Mouse (Mus musculus): ENCODE data around the gene Hmmr.

Gene Hmmr

GRCm38 (mm10) chr11:40695103-40695502 is 38.1 kb downstream of the Hmmr start, which contains the start of gene Mat2b:
Gene Mat2b (minus strand): TSS chr11:40695203.
- DNase-seq (ENCODE audit: low read depth, low spot score) = no peak

- DNase-seq (ENCODE audit: low read depth, low spot score) = peak; percentile 25
These were observed 38.7 kb downstream of the Hmmr start for GRCm38 (mm10) chr11:40694311-40695087.

DNA sequence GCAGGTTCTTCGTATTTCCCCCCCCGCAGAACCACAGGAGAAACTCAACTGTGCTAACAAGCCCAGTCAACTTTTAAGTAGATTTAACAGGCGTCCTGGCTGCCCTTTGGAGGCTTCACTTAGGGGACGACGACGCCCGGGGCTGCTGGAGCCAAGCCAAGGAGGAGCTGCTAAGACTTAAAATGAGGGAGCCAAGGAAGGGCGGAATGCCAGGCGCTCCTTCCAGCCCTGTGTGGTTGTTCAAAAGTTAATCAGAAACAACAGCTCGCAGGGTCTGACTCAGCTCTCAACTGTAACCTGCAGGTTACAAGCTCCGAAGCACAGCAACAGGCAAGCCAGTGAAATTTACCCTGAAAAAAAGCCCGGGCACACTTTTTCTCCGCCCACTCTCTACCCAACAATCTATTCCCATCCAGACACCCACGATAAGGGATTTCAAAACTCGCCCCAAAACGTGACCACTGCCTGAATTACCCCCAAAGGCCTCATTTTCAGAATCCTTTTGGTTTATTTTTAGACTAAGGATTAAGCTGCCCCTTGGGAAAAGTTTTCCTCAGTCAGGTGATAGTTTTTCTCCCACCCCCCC is 39.8 kb downstream of the Hmmr start:
- peak; percentile 19 for DNase-seq (ENCODE audit: low read depth, low spot score)

DNA sequence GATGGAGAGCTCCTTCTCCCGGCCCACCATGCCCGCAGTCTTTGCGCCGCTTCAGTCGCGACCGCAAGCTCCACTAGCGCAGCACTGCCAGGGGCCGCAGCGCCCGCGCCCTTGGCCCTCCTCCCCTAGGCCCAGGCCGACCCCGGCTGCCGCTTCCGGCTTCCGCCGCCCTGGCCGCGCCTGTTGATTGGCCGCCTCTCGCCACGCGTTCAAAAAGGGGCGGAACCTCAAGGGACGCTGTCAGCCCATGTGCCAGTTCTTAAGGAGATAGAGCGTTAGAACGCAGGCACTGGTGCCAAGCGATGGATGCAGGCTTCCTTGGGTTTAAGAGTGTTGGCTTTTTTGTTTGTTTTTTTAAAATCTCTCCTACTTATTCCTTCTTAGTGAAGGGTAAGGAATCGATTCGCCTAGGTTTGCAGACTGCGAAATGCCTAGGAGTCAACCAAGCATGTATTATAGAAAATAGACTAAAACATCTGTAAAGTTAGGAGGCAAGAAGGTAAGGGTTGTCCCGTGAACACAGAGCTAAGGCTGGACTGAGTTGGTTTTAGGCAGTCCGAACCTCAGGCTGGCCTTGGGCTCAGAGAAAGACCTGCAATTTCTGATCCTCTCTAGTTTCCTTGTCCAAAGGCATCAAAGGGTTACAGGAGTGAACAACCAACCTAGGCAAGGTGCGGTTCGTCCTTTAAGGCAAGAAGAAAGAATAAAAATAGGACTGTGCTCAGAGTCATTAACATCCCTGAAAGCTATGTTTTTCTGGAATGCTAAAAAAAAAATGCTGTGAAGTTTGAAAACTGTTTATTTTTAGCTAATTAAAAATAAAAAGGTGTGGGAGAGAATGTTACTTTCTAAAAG is 40.5 kb downstream of the Hmmr start:
- DNase-seq (ENCODE audit: low read depth, low spot score) = peak; percentile 90

GRCm38 (mm10) chr11:40692101-40692509 is 41.1 kb downstream of the Hmmr start:
- no peak for DNase-seq (ENCODE audit: low read depth, low spot score)

DNA sequence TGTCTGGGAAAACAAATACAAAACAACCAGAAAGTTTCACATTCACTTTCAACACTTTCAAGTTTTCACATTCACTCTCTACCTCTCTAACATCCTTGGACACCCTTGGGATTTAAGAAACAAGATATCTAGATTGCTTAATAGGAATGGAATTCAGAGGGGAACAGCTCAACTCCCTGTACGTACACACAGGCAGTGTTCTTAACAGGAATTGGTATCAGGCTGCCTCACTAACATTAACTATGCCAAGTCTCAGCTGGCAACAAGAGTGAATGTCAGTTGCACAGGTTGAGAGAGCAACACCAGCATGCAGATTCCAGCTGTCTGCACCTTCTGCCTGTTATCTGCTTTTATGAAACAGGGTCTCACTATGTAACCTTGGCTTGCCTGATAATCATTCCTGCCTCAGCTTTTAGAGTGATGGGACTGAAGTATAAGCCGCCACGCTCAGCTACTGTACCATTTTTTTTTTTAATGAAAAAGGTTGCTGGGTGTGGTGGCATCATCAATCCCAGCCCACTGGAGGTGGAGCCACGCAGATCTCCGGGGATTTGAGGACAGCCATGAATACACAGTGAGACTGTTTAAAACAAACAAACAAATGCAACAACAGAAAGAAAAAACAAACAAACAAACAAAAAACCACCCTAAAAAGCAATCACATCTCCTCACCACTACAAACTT is 42.6 kb downstream of the Hmmr start:
- DNase-seq (ENCODE audit: low read depth, low spot score) = no peak

GRCm38 (mm10) chr11:40683295-40683694 is 49.9 kb downstream of the Hmmr start:
- no peak for DNase-seq (ENCODE audit: low read depth, low spot score)

GRCm38 (mm10) chr11:40682456-40682855 is 50.8 kb downstream of the Hmmr start:
- no peak for DNase-seq (ENCODE audit: low read depth, low spot score)

DNA sequence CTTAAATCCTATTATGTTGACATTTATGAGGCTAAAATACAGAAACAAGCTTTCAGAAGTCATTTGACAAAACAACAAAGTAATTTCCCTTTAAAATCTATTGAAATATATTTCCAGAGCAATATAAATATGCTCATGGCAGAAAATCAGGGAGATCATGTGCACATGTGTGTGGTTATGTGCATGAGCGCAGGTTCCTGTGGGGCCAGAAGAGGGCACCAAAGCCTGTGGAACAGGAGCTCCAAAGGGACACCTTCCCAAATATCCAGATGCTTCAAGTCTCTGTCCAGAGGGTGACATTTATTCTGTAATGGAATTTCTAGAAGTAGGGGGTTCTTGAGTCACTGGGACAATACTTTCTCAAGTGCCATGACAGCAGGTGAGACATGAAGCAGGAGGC is 56.1 kb downstream of the Hmmr start:
- DNase-seq (ENCODE audit: low read depth, low spot score) = no peak

DNA sequence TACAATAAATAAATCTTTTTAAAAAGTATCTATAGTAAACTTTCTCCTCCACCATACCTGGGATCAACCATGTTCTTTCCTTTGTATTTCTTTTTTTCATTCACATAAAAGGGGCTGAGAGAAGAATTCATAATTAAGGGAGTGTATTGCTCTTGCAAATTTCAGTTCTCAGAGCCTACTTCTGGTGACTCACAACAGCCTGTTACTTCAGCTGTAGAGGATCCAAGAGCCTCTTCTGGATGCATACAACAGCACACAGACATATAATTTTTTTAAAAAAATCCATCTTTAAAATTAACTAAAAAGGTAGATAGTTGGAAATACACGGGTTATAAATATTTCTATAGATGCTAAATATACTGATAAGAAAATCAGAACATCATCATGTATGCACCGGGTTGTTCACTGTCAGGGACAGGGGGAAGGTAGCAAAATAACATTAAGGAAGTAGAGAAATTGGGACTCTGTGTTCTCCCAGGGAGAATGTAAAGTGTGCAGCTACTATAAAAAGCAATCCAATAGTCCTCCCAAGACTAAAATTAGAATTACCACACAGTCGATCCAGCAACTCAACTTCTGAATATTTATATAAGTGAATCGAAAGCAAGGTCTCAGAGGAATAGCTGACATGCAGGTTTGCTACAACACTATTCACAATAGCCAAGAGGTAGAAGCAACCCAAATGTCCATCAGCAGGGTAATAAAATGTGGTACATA is 58.0 kb downstream of the Hmmr start:
- DNase-seq (ENCODE audit: low read depth, low spot score) = no peak
